Mouse (Mus musculus) liver, postnatal 0 days (tissue): ENCODE data around the gene Gdf9. TPM values are rescaled to one million over a fixed set of nuclear protein-coding genes. Genes with fewer than 3 reads are reported as not detected.

Source experiments
- ATAC-seq: fragments of 200-750 bp; cut with Nextera tagmentation; 2 replicates; pipeline ENCODE4 v1.8.0; 2017; ENCODE audit warnings: mild to moderate bottlenecking, moderate library complexity
- DNase-seq: peaks from one replicate; pipeline ENCODE4 v3.0.0-alpha.2; 2016
- H3K27ac ChIP-seq: fragments of 300-500 bp; sonication (generic); 2 replicates; pipeline ENCODE4 v1.5.1; 2014; ENCODE audit warnings: antibody characterized with exemption, moderate library complexity, mild to moderate bottlenecking, low read depth
- H3K27me3 ChIP-seq: fragments of 300-500 bp; sonication (generic); 2 replicates; pipeline ENCODE4 v1.6.1; 2014; ENCODE audit warnings: low read length, control low read depth, mixed read lengths; ENCODE audit not compliant: insufficient read depth
- H3K36me3 ChIP-seq: fragments of 300-500 bp; sonication (generic); replicated peaks from 2 replicates; pipeline ENCODE4 v1.6.1; 2014; ENCODE audit warnings: mild to moderate bottlenecking, control low read depth, low read length, moderate library complexity, mixed read lengths; ENCODE audit not compliant: insufficient read depth
- H3K4me1 ChIP-seq: fragments of 300-500 bp; sonication (generic); 2 replicates; pipeline ENCODE4 v1.6.1; 2014; ENCODE audit warnings: antibody characterized with exemption, mild to moderate bottlenecking, control low read depth; ENCODE audit not compliant: insufficient read depth
- H3K4me2 ChIP-seq: fragments of 300-500 bp; sonication (generic); 2 replicates; pipeline ENCODE4 v1.6.1; 2014; ENCODE audit warnings: low read depth, mild to moderate bottlenecking, low read length, moderate library complexity, mixed read lengths
- H3K4me3 ChIP-seq: fragments of 300-500 bp; sonication (generic); 2 replicates; pipeline ENCODE4 v1.5.1; 2014; ENCODE audit warnings: low read depth, low read length
- H3K9ac ChIP-seq: fragments of 300-500 bp; sonication (generic); replicated peaks from 2 replicates; pipeline ENCODE4 v1.6.1; 2014; ENCODE audit warnings: mild to moderate bottlenecking, moderate library complexity
- H3K9me3 ChIP-seq: fragments of 300-500 bp; sonication (generic); 2 replicates; pipeline ENCODE4 v1.6.1; 2016; ENCODE audit warnings: mild to moderate bottlenecking, control low read depth, low read length, mixed read lengths
- CTCF ChIP-seq: sonication (generic); IDR thresholded peaks from 2 replicates; pipeline ENCODE4 v1.5.1; 2016; ENCODE audit warnings: antibody characterized with exemption, low read depth
- EP300 ChIP-seq: IDR thresholded peaks from 2 replicates; pipeline ENCODE4 v1.6.1; 2016; ENCODE audit warnings: antibody characterized with exemption, low read depth, mild to moderate bottlenecking
- WGBS: fragments of 180-500 bp; shearing (Covaris S2); extraction: QIAGEN DNeasy Blood & Tissue Kit; methylation state at CpG from one replicate; pipeline ENCODE4 v1.1.7; 2014; ENCODE audit not compliant: insufficient replicate concordance; 5-methylcytosine and 5-hydroxymethylcytosine counted together
- polyA plus RNA-seq: library from polyadenylated mRNA; unstranded; fragments of >200 nt; fragmentation: Nextera tagmentation; extraction: Ambion mirVana; gene quantifications from 2 replicates; pipeline ENCODE4 v1.2.1, GENCODE M21; 2015

Gene Gdf9
- polyA plus RNA-seq, 1 experiment from 2014 or later, result 0.15 TPM

DNA sequence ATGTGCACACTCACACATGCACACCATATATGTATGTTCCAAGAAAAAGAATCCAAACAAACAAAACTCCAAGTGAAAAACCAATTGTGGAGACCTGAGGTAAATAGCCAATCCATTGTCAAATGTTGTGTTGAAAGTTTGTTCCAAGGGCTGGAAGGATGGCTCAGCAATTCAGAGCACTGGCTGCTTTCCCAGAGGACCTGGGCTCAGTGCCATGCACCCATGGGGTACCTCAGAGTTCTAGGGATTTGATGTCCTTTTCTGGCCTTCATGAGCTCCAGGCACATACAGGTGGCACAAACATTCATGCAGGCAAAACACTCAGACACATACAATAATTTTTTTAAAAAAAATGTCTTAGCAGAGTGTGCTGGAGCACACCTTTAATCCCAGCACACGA is 17.7 kb downstream of the Gdf9 start:
- Histone ChIP-seq H3K36me3 (no peaks in the 10 kb centered on the region), H3K9ac (no peak overlapping the region), H3K27ac (peak overlapping the region; percentile 83), H3K4me2 (no peak overlapping the region), H3K4me1 (peaks cover 26% of the 10 kb centered on the region), H3K27me3 (no peaks in the 10 kb centered on the region), H3K9me3 (no peaks in the 10 kb centered on the region), H3K4me3 (no peak overlapping the region)
- peak; percentile 73 for DNase-seq
- 92% methylated on average over 1 of the region's 1 CpGs for WGBS
- TF ChIP-seq CTCF, result no peak
- no peak; the same call in 1 of the 2 replicates for TF ChIP-seq EP300
- ATAC-seq, result peak; percentile 64

DNA sequence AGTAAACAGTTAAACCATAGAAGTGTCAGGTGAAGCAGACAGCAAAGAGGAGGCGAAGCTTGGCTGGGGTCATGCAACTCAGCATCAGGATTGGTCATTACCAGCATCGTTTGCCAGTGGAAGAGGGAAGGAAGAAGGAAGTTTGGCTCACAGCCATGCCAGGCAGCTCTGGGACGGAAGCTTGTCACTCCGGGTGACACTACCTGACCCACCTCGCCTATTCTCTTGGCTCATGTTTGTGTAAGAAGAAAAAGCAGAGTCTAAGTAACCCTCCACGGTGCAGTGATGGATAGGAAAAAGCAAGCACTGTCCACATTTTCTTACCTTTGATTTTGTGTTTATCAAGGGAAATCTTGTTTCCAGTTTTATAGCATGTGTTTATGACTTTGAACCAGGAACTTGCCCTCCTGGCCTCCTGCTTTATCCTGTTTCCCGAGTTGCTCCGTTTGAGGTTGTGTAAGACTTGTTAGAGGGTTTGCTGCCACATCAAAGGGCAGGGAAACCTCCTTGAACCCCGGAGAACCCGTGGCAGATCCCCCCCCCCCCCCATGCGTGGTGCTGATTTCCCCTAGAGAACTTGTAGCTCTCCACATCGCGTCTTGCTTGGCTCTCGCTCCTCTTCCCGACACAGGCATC is 19.4 kb downstream of the Gdf9 start:
- ATAC-seq (no peak), DNase-seq (no peak)
- no peaks in the 10 kb centered on the region for H3K27me3 ChIP-seq
- no peak overlapping the region for H3K4me3 ChIP-seq
- H3K4me2 ChIP-seq, result no peak overlapping the region
- H3K36me3 ChIP-seq, result no peaks in the 10 kb centered on the region
- H3K9ac ChIP-seq, result no peak overlapping the region
- no peak overlapping the region for H3K27ac ChIP-seq
- TF ChIP-seq CTCF (no peak), EP300 (no peak)
- H3K9me3 ChIP-seq, result no peaks in the 10 kb centered on the region
- H3K4me1 ChIP-seq, result peaks cover 25% of the 10 kb centered on the region
- 20% methylated on average over 15 of the region's 15 CpGs for WGBS

DNA sequence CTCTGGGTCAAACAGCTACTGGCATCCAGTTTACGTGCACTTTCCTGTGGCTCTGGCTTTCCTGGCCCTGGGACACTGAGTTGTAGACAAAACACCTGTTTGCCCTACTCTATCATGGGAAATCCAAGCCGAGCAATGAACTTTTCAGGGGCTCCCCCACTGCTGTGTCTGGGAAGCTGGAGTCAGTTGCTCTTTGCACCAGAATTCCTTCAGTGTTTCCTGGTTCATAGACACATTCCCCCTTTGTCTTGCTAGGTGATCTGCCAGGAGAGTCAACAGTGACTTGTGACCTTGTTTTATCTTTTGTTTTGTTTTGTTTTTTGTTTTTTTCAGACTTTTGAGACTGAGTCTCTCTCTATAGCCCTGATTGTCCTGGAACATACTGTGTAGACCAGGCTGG is 20.5 kb downstream of the Gdf9 start:
- H3K27ac ChIP-seq, result peak overlapping the region; percentile 45; the same call in 1 of the 2 replicates
- WGBS, result 52% methylated on average over 2 of the region's 2 CpGs
- no peak for ATAC-seq

DNA sequence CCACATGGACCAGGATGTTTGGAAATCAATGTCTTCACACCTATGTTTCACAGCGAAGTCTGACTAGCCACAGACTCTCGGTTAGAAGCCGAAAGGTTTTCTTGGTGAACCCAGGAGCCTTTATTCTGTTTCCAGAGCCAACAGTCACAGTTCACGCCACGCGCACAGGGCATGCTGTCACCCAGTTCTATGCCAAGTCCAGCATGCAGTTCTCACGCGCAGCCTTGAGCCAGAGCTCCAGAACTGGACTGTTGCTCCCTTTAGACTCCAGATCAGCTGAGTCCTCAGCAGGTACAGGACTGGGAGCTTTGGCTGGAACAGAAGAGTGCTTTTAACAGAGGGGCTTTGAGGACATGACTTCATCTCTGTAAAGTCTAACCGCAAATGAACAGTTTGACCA is 21.6 kb downstream of the Gdf9 start:
- H3K9me3 ChIP-seq, result no peaks in the 10 kb centered on the region
- WGBS, result 88% methylated on average over 9 of the region's 9 CpGs
- H3K4me3 ChIP-seq, result no peak overlapping the region
- no peaks in the 10 kb centered on the region for H3K36me3 ChIP-seq
- H3K27me3 ChIP-seq, result peaks cover 6% of the 10 kb centered on the region
- no peak for ATAC-seq
- TF ChIP-seq CTCF, result no peak
- no peak for TF ChIP-seq EP300
- no peak overlapping the region for H3K4me2 ChIP-seq
- no peak overlapping the region for H3K9ac ChIP-seq
- H3K27ac ChIP-seq, result no peak overlapping the region
- DNase-seq, result no peak
- peaks cover 22% of the 10 kb centered on the region for H3K4me1 ChIP-seq

More for the DNA sequence above, 20.5 kb downstream of the Gdf9 start:
- no peaks in the 10 kb centered on the region for H3K27me3 ChIP-seq
- no peaks in the 10 kb centered on the region for H3K36me3 ChIP-seq
- no peak overlapping the region for H3K4me3 ChIP-seq
- no peak for DNase-seq
- H3K9ac ChIP-seq, result no peak overlapping the region
- H3K4me2 ChIP-seq, result no peak overlapping the region
- peaks cover 22% of the 10 kb centered on the region for H3K4me1 ChIP-seq
- no peaks in the 10 kb centered on the region for H3K9me3 ChIP-seq
- TF ChIP-seq CTCF (no peak), EP300 (no peak)

DNA sequence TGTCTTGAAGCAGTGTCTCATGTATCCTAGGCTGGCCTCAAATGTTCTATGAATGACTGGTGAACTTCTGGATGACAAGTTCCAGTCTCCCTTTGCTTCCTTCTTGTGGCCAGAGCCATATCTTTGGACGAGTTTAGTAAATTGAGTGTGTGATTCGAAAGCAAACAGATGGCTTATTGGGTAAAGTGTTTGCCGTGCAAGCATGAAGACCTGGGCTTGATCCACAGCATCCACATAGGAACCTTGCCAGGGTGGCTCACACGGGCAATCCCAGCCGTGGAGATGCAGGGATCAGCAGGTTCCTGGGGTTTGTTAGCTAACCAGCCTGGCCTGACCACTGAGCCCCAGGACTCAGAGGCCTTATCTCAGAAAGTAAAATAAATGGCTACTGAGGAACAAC is 22.2 kb downstream of the Gdf9 start:
- ATAC-seq (no peak), DNase-seq (no peak)
- TF ChIP-seq EP300 (no peak), CTCF (no peak)
- Histone ChIP-seq H3K27me3 (peaks cover 13% of the 10 kb centered on the region), H3K36me3 (no peaks in the 10 kb centered on the region), H3K4me3 (no peak overlapping the region), H3K9me3 (no peaks in the 10 kb centered on the region), H3K9ac (no peak overlapping the region), H3K27ac (no peak overlapping the region), H3K4me2 (no peak overlapping the region), H3K4me1 (peaks cover 22% of the 10 kb centered on the region)
- 73% methylated on average over 5 of the region's 5 CpGs for WGBS

DNA sequence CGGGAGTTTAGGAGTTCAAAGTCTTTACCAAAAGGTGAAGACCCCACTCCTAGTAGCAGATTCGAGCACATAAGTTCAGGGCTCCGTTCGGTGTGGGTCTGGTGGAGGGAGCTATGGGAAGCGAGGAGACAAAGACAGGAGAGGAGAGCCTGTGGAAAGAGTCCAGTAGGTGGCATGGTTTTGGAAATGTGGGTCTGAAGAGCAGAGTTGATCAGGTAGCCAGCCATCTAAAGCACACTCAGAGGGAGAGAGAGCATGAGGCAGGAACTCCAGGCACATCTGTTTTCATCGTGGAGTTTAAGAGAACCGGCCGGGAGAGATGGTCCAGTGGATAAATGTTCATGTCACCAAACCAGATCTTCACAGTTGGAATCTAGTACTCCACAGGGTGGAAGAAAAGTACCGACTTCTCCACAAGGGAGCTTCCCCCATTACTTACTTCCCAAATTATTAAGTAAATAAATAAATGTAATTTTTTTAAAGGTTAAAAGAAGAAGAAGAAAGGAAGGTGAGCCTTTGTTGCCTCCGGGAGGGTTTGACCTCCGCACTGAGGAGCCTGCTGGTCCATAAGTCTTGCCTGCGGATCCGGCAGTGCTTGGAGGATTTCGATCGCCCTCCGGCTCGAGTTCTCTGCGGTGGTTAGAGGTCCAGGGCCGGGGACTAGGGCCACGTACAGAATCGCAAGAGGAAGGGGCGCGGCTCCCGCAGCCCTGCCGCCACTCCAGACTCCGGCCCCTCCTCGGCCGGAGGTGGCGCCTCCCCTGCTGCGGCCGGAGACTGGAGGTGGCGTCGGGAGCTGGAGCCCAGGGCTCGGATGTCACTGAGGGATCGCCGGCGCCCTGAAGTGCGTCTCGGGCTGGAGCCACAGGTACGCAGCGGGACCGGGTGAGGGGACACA is 25.9 kb downstream of the Gdf9 start, which contains the start of the genes Gm10447 and Shroom1:
Gm10447 (minus strand) TSS at position 637 of the 898 bp plus-strand sequence.
Shroom1 (plus strand) TSS at position 732 of the 898 bp plus-strand sequence.
- Histone ChIP-seq H3K4me2 (peak within 1 kb of the TSS; percentile 80), H3K4me1 (no peaks in the 10 kb centered on the region), H3K9me3 (no peaks in the 10 kb centered on the region), H3K27me3 (peaks cover 15% of the 10 kb centered on the region), H3K9ac (peak within 1 kb of the TSS; percentile 67), H3K4me3 (peak within 1 kb of the TSS; percentile 60), H3K27ac (peak within 1 kb of the TSS; percentile 89), H3K36me3 (no peaks in the 10 kb centered on the region)
- DNase-seq (peak; percentile 70), ATAC-seq (peak; percentile 83)
- 5% methylated on average over 42 of the region's 42 CpGs for WGBS
- TF ChIP-seq EP300 (no peak), CTCF (peak; percentile 56)
